Mouse (Mus musculus) heart, postnatal 14 days (tissue): Measurements from ENCODE around the gene Rbbp9. TPM values are rescaled to one million over a fixed set of nuclear protein-coding genes. Genes with fewer than 3 reads are reported as not detected.

ENCODE experiments used
- DNase-seq, 2 experiments: peaks; one replicate each; pipeline ENCODE4 v3.0.0; 2021 to 2022
- intact Hi-C: fragments of 180-260 bp; cut with DNase I; formaldehyde crosslinking; loops from one replicate; pipeline ENCODE4 v1.15.1; 2025
- total RNA-seq, 2 experiments: library from RNA; stranded (reverse); gene quantifications; 2 replicates each; pipeline ENCODE4 v1.2.3; 2021

Rbbp9 gene
- total RNA-seq, 2 experiments from 2014 or later = 11.8 to 12.8 TPM

GRCm38 (mm10) chr2:144525856-144526255, 24.8 kb downstream of the Rbbp9 start:
- no peak for DNase-seq
- intact Hi-C loops = no loop called here

GRCm38 (mm10) chr2:144519772-144520171, 30.9 kb downstream of the Rbbp9 start:
- no peak for DNase-seq
- intact Hi-C loops = no loop called here

- intact Hi-C loops = no loop called here
- no peak for DNase-seq
Observed at GRCm38 (mm10) chr2:144514619-144515018, 36.0 kb downstream of the Rbbp9 start.

GRCm38 (mm10) chr2:144502134-144502533, 48.5 kb downstream of the Rbbp9 start:
- DNase-seq = no peak
- intact Hi-C loops = no loop called here

Other genes with a start within 250 kb of the Rbbp9 start
- not detected for gene Ovol2, start 218.7 kb downstream of the Rbbp9 start, total RNA-seq
- gene Kat14, start 181.9 kb downstream of the Rbbp9 start, total RNA-seq = 10 to 100 TPM; 23.7 to 25.0 TPM
- gene Pet117, start 181.9 kb downstream of the Rbbp9 start, total RNA-seq = 1 to 10 TPM; 6.1 to 9.5 TPM
- gene Dzank1, start 23.5 kb downstream of the Rbbp9 start, total RNA-seq = 1 to 10 TPM; 1.2 TPM
- gene Polr3f, start 23.2 kb downstream of the Rbbp9 start, total RNA-seq = 10 to 100 TPM; 12.5 to 14.1 TPM
- gene Sec23b, start 5.4 kb upstream of the Rbbp9 start, total RNA-seq = 10 to 100 TPM; 22.5 to 25.1 TPM
- gene Smim26, start 43.2 kb upstream of the Rbbp9 start, total RNA-seq = 10 to 100 TPM; 67.6 to 74.6 TPM
- 10 to 100 TPM; 11.7 TPM for gene Dtd1, start 49.0 kb upstream of the Rbbp9 start, total RNA-seq